Mouse (Mus musculus): ENCODE measurements at regions not wholly inside any gene's neighbourhood (a gene's known extent, or its start where the extent isn't known, plus 50 kb on each side); places are given as distances from the start of the nearest gene placed in this dataset.
"Not testable (repeated sequence)": the region's sequence is repeated elsewhere in the genome, so short reads cannot be mapped to it uniquely, and the experiment has no call there.

DNA sequence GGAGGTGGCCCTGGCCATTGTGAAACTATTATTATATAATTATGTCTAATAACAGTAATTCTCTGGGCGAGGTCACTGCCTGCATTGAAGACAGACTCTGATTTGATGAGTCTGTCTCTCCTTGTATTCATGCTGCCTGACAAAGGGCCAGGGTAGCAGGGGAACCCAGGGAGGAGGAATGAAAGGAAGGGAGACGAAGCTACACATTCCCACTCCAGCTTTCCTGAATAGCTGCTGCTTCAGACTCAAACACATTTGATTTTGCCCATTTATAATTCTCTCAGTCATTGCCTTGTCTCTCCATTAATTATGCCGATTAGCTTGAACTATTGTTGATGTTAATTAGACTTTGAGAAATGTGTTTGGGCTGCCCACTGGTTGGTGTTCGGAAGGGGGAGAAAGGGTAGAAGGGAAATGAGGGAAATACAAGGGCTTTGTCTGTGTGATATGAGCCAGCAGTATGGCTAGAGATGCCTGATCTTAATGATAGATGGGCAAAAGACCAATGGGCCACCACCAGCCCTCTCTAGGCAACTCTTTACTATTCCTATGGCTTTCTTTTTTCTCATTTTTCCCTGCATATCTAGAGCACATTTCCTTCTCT lies 881.8 kb downstream of the Gm9195 start:
- DNase-seq = no peak

- DNase-seq = no peak
Observed at GRCm38 (mm10) chr14:71603710-71604109, 887.9 kb downstream of the Gm9195 start.

GRCm38 (mm10) chr14:71597859-71598258 lies 893.8 kb downstream of the Gm9195 start:
- no peak for DNase-seq

GRCm38 (mm10) chr14:71588694-71589240 lies 902.9 kb downstream of the Gm9195 start:
- no peak for DNase-seq

DNA sequence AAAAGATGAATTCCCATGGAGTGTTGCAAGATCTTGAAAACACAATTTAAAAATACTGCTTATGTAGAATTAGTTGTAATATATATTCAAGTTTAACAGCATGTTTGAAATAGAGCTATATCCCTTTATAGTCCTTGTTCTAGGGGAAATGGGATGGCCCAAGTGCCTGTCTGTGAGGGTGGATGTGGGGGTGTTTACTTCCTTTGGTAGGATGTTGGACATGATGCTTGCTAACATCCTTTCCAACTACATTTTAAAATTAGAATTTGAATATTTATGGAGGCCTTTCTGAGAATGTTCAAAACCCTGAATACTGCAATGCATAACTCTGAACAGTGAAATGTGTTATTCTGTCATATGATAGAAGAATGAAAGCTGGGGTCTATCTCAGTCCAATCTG lies 903.6 kb downstream of the Gm9195 start:
- no peak for DNase-seq

GRCm38 (mm10) chr14:71564816-71565215 lies 926.8 kb downstream of the Gm9195 start:
- DNase-seq = no peak

DNA sequence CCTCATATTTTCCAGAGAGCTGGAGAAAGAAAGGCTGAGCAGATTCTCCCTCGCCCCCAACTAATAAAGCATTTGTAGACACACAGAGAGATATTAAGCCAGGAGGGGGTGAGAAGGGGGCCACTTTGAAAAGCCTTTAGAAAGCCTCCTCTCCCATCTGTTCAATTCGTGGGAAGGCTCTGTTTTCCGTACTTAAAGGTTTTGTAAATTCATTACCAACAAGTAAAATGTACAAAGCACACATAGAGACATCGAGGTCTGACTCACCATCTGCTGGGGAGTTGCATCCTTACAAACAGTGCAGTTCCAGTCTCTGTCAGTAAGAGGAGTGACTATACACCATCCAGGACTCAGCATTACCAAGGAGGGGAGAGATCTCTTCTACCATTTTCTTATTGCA lies 929.7 kb downstream of the Gm9195 start:
- no peak for DNase-seq

- DNase-seq = not testable (repeated sequence)
Observed at GRCm38 (mm10) chr14:71554324-71554723, 937.3 kb downstream of the Gm9195 start.

DNA sequence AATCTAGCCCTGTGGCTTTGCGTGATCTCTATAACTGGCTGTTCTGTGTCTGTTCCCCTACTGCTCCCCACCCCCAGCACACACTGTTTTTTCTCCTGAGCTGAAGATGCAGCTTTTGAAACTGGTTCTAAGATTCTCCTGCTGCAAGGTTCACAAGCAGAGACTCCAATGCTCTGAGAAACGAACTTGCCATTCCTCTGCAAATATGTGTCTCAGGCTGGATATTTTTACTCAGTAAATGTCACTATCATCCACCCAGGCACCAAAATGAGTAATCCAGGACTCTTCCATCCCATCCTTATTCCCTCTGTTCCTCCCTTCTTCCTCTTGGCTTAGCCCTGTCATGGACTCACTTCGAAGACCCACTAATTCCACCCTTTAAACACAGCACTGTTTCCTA lies 943.9 kb upstream of the Fam160b2 start:
- DNase-seq = no peak

GRCm38 (mm10) chr14:71532074-71532659 lies 932.5 kb upstream of the Fam160b2 start:
- no peak for DNase-seq

GRCm38 (mm10) chr14:71531298-71531697 lies 931.7 kb upstream of the Fam160b2 start:
- DNase-seq = no peak

GRCm38 (mm10) chr14:71530421-71530820 lies 930.8 kb upstream of the Fam160b2 start:
- DNase-seq = peak; percentile 7

DNA sequence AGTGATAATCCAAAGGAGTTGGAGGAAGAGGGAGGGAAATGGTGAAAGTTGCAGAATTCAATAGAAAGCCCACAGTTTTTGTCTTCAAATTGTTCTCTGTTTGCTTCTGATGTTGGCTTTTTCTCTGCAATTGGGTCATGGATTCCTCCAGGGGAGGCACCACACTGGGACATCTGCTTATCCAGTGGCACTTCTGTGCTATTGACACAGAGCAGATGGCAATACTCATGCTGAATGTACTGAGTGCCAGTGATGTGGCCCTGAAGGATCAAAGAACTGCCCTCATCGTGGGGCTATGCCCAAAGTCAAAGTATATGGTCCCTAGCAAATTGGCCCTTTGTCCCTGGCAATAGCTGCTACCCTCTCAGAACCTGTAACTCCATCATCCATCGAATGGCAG lies 918.9 kb upstream of the Fam160b2 start:
- DNase-seq = peak; percentile 65

GRCm38 (mm10) chr14:71500851-71501250 lies 901.2 kb upstream of the Fam160b2 start:
- no peak for DNase-seq

DNA sequence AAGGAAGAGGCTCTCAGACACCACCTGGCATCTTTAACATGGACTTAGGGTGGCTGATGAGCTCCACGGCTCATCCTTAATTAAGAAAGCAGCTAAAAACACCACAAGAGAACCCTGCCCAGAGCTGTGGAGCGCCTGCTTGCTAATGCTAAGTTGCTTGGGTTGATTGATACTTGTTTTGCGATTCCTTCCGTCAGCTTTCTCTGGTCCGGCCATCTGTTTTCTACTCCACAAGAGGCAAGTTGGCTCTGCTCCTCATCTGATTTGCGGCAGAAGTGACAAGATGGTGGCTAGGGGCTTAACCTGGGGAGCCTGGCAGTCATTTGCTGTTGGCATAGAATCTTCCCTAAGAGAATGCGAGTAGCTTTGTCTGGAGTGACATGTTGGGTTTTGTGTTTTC lies 891.6 kb upstream of the Fam160b2 start:
- no peak for DNase-seq

DNA sequence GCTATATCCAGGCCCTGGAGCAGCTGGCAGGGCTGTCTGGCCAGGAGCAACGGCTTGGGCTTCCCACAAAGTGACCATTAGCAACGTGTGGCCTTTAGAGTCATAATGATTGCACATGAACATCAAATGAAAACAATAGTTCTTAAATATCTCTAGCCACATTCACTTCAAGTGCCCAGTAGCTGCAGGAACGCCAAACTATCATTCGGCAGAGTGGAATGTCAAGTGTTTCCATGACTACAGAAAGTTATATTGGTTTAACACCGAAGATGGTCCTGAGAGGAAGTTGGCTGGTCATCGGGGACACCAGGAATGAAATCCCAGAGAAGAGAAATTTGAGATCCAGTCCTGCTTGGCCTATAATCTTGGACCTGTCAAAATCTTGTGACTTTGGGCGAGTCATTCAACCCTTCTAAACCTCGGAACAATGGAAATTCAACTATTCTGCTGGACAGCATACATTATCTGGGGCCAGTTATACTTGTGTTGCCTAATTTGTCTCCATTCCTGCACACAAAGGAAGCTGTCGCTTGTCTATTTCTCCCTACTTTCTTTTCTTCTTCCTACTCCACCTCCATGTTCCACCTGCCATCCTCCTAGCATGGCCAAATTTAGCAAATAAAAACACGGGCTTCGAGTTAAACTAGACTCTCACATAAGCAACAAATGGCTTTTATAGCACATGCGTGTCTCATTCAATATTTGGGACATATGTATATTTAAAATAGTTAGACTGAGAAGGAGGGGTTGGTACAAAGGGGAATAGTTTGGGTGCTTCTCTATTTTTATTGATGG lies 886.7 kb upstream of the Fam160b2 start:
- DNase-seq = no peak

DNA sequence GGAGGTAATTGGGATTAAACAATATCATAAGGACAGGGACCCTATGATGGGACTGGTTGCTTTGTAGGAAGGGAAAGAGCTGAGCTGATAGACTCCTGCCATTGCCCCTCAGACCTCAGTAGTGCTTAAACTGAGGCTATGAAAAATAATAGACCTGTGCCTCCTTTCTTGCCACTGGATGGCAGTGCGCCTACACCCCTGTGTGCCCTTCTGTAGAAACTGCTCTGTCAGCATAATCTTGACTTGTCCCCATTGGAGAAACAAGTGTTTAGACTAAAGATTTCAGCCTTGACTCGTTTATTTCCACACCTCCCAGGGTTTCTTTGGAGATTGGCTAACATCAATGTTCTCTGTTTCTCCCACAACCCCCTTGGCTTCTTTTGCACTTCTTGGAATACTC lies 876.0 kb upstream of the Fam160b2 start:
- DNase-seq = peak; percentile 11

- peak; percentile 11 for DNase-seq
Observed at GRCm38 (mm10) chr14:71473907-71474306, 874.3 kb upstream of the Fam160b2 start.

GRCm38 (mm10) chr14:71432364-71432763 lies 832.7 kb upstream of the Fam160b2 start:
- DNase-seq = no peak
